22 mouse cellular contexts compared by ENCODE assay signal in the genomic region with DNA sequence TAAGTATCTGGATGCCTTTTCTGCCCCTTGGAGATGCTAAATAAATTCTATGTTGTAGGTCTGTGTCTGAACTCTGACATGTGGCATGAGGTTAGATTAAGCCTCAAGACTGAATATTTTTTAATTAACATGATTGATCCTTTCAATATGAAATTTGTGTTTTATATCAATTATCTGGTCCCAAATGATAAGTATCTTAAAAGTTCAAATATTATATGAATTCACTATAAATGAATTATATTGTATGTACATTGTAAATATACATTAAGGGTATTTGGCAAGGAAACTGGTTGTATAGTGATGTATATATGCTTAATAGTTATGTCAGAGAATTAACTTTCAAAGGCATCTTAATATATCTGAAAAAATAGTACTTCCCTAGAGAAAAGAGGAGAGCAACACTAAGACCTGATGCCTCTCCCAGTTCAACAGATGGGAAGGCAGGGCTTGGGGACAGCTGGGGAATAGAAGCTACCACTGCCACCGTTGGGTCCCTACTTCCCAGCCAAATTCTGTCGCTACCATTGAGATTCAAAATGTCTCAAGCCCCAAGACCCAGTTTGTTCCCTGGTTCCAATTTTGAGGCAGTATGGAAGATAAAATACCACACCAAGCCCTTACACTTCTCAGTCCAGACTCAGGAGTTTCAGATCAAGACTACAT. TPM values are rescaled to one million over a fixed set of nuclear protein-coding genes. Genes with fewer than 3 reads are reported as not detected.
DNase-seq lines count a peak whose midpoint lies in the region; ATAC-seq and TF ChIP-seq lines count a peak whose summit lies in the region.
"Had no signal": no experiment of that assay in that cellular context is flagged by ENCODE, and none has a peak within 500 bp of the region (broad histone marks: within the 10 kb centered on the region; RNA-seq: fewer than 3 reads in every experiment).

No protein-coding gene starts in this region.

- no peak overlapping the region for H3K9ac ChIP-seq in liver, postnatal 0 days (replicated peaks)
- H3K9ac ChIP-seq in forebrain, embryonic 13.5 days: no peak overlapping the region
- H3K9ac ChIP-seq: embryonic facial prominence, embryonic 12.5 days; hindbrain, embryonic 13.5 days; limb, embryonic 15.5 days; midbrain, embryonic 12.5 days had no signal

- H3K4me1 ChIP-seq in spleen, adult 2 months (ENCODE audit: control insufficient read depth, insufficient read depth, insufficient read length): peaks cover 8% of the 10 kb centered on the region; the same call in 1 of the 2 replicates
- peaks cover 6% of the 10 kb centered on the region; the same call in 1 of the 2 replicates for H3K4me1 ChIP-seq in liver, postnatal 0 days (ENCODE audit: insufficient read depth)
- peaks cover 8% of the 10 kb centered on the region; the same call in 1 of the 2 replicates for H3K4me1 ChIP-seq in forebrain, embryonic 13.5 days

- H3K4me2 ChIP-seq in liver, postnatal 0 days (ENCODE audit: low read depth, low read length): peak overlapping the region; percentile 50
- H3K4me2 ChIP-seq in forebrain, embryonic 13.5 days: no peak overlapping the region
- H3K4me2 ChIP-seq: embryonic facial prominence, embryonic 12.5 days; hindbrain, embryonic 13.5 days; limb, embryonic 15.5 days; midbrain, embryonic 12.5 days had no signal

- DNase-seq in cerebellum, postnatal 10 days: peak; percentile 39 to 64
- DNase-seq in cerebellum, adult 9-10 months: no peak
- DNase-seq in spleen, adult 2 months (ENCODE audit: low read depth in 1 of 2, low spot score in 2 of 2): no peak
- no peak for DNase-seq in spleen, adult 12 weeks (ENCODE audit: low spot score)
- peak; percentile 55 for DNase-seq in induced T-regulatory cell, adult 2 months (ENCODE audit: low read depth)
- DNase-seq in liver, postnatal 0 days: no peak
- no peak for DNase-seq in embryo, embryonic 10 days (ENCODE audit: low spot score)
- DNase-seq: adrenal gland, postnatal 14 days; cerebellum, adult 9-11 months; gastrocnemius, postnatal 10 days; heart, adult 11 months; kidney, adult 18-20 months; layer of hippocampus, adult 9-11 months; lung, postnatal 4 days; thymus, postnatal 4 days had no signal

- TF ChIP-seq CTCF in spleen, adult 2 months (IDR thresholded peaks at IDR 0.05; ENCODE audit: extremely low read depth, insufficient read depth, insufficient read length, insufficient replicate concordance): no peak
- no peak for TF ChIP-seq CTCF in liver, postnatal 0 days (IDR thresholded peaks at IDR 0.05; ENCODE audit: low read depth)

- H3K27ac ChIP-seq in spleen, adult 2 months (ENCODE audit: insufficient read depth, low read length): peak overlapping the region; percentile 61
- no peak overlapping the region for H3K27ac ChIP-seq in liver, postnatal 0 days (ENCODE audit: low read depth)
- H3K27ac ChIP-seq in forebrain, embryonic 13.5 days: no peak overlapping the region
- H3K27ac ChIP-seq: embryonic facial prominence, embryonic 12.5 days; hindbrain, embryonic 13.5 days; limb, embryonic 15.5 days; midbrain, embryonic 12.5 days had no signal

- no peak for TF ChIP-seq EP300 in liver, postnatal 0 days (IDR thresholded peaks at IDR 0.05; ENCODE audit: low read depth)

- no peaks in the 10 kb centered on the region for H3K27me3 ChIP-seq in spleen, adult 2 months (ENCODE audit: control insufficient read depth, insufficient read depth, low read length)
- H3K27me3 ChIP-seq in liver, postnatal 0 days (ENCODE audit: insufficient read depth, low read length): no peaks in the 10 kb centered on the region
- peaks cover 13% of the 10 kb centered on the region; the same call in 1 of the 2 replicates for H3K27me3 ChIP-seq in forebrain, embryonic 13.5 days

- 52% methylated on average over 2 of the region's 2 CpGs for WGBS in spleen, adult 2 months
- 65% methylated on average over 2 of the region's 2 CpGs for WGBS in liver, postnatal 0 days (ENCODE audit: insufficient replicate concordance)
- WGBS in forebrain, embryonic 13.5 days: 70% methylated on average over 2 of the region's 2 CpGs

- no peak for TF ChIP-seq POLR2A in spleen, adult 2 months (IDR thresholded peaks at IDR 0.05; ENCODE audit: low read depth, low read length)

- H3K4me3 ChIP-seq in spleen, adult 2 months (ENCODE audit: extremely low read depth, insufficient read depth, insufficient read length): peak overlapping the region; percentile 41
- H3K4me3 ChIP-seq in liver, postnatal 0 days (ENCODE audit: low read depth, low read length): no peak overlapping the region
- H3K4me3 ChIP-seq in forebrain, embryonic 13.5 days: no peak overlapping the region
- H3K4me3 ChIP-seq: embryonic facial prominence, embryonic 12.5 days; hindbrain, embryonic 13.5 days; limb, embryonic 15.5 days; midbrain, embryonic 12.5 days had no signal

- H3K9me3 ChIP-seq in liver, postnatal 0 days (ENCODE audit: low read length): no peaks in the 10 kb centered on the region
- no peaks in the 10 kb centered on the region for H3K9me3 ChIP-seq in forebrain, embryonic 13.5 days (replicated peaks)
- H3K9me3 ChIP-seq: embryonic facial prominence, embryonic 12.5 days; hindbrain, embryonic 13.5 days; limb, embryonic 15.5 days; midbrain, embryonic 12.5 days had no signal

- H3K36me3 ChIP-seq in spleen, adult 2 months (ENCODE audit: control insufficient read depth, insufficient read depth, low read length): peaks cover 7% of the 10 kb centered on the region
- no peaks in the 10 kb centered on the region for H3K36me3 ChIP-seq in liver, postnatal 0 days (replicated peaks; ENCODE audit: insufficient read depth, low read length)
- no peaks in the 10 kb centered on the region for H3K36me3 ChIP-seq in forebrain, embryonic 13.5 days (ENCODE audit: poor library complexity, severe bottlenecking)
- H3K36me3 ChIP-seq: embryonic facial prominence, embryonic 12.5 days; hindbrain, embryonic 13.5 days; limb, embryonic 15.5 days; midbrain, embryonic 12.5 days had no signal

- no peak for ATAC-seq in liver, postnatal 0 days
- ATAC-seq in forebrain, embryonic 13.5 days: no peak
- ATAC-seq: forebrain, embryonic 14.5 days; inflammation-experienced regulatory T-cells, adult 6 months had no signal

RNA-seq across cellular contexts. Expression of a gene that starts 2.8 kb away (rescaled TPM):
- polyA plus RNA-seq in spleen, adult 2 months (2012; rRNA removed): 24.8 and 28.0 TPM in 2 replicates
- 7.7 and 11.3 TPM in 2 replicates for polyA plus RNA-seq in liver, postnatal 0 days (2015; fragmentation: Nextera tagmentation; extraction: Ambion mirVana)
- polyA plus RNA-seq in forebrain, embryonic 13.5 days (2015; fragmentation: Nextera tagmentation; extraction: Ambion mirVana): 0.44 and 0.61 TPM in 2 replicates

Comparison
In these comparisons a context has a peak if more than half of its experiments do, and no peak if none do; other contexts are left out.
1. DNase-seq: peak in cerebellum, postnatal 10 days (2 of 2) and induced T-regulatory cell, adult 2 months (single experiment); none in cerebellum, adult 9-10 months (single experiment), spleen, adult 2 months (0 of 2), spleen, adult 12 weeks (single experiment), liver, postnatal 0 days (single experiment) and embryo, embryonic 10 days (single experiment).